Mouse (Mus musculus): ENCODE measurements around the gene Bcl9l.

The Bcl9l gene

GRCm38 (mm10) chr9:44544986-44545385, 62.4 kb downstream of the Bcl9l start:
- no peak for DNase-seq (ENCODE audit: low spot score in 2 of 2)

GRCm38 (mm10) chr9:44548412-44549152, 66.0 kb downstream of the Bcl9l start:
- no peak for DNase-seq (ENCODE audit: low spot score in 2 of 2)

- DNase-seq (ENCODE audit: low spot score in 2 of 2): no peak
These were observed 68.5 kb downstream of the Bcl9l start for GRCm38 (mm10) chr9:44551138-44551537.

- no peak for DNase-seq (ENCODE audit: low spot score in 2 of 2)
These were observed 69.5 kb downstream of the Bcl9l start for GRCm38 (mm10) chr9:44552161-44552560.

All from right cerebral cortex, postnatal 36 days (tissue).